Mouse (Mus musculus) liver, adult 2 months (tissue): ENCODE data around the gene Stx17. TPM values are rescaled to one million over a fixed set of nuclear protein-coding genes. Genes with fewer than 3 reads are reported as not detected.

ENCODE experiments used
- DNase-seq: peaks from one replicate; pipeline ENCODE4 v3.0.0-alpha.2; 2011; ENCODE audit warnings: low read depth, low spot score; ENCODE audit errors: extremely low read depth
- H3K27ac ChIP-seq: fragments of 200-500 bp; replicated peaks from 2 replicates; pipeline ENCODE4 v1.5.1; 2012; ENCODE audit warnings: low read depth, mild to moderate bottlenecking, control low read depth, inconsistent platforms, low read length; ENCODE audit not compliant: insufficient read depth
- H3K27me3 ChIP-seq: fragments of 200-500 bp; 2 replicates; pipeline ENCODE4 v1.6.1; 2012; ENCODE audit warnings: mild to moderate bottlenecking, moderate library complexity, low read length, inconsistent platforms; ENCODE audit not compliant: control insufficient read depth, insufficient read depth
- H3K36me3 ChIP-seq: fragments of 200-500 bp; 2 replicates; pipeline ENCODE4 v1.6.1; 2012; ENCODE audit warnings: low read length, inconsistent platforms; ENCODE audit not compliant: control insufficient read depth, insufficient read depth
- H3K4me1 ChIP-seq: fragments of 200-500 bp; 2 replicates; pipeline ENCODE4 v1.6.1; 2011; ENCODE audit warnings: low read length; ENCODE audit not compliant: control insufficient read depth, insufficient read depth
- H3K4me3 ChIP-seq: fragments of 200-500 bp; 2 replicates; pipeline ENCODE4 v1.5.1; 2011; ENCODE audit warnings: low read depth, mild to moderate bottlenecking, control low read depth, low read length, moderate library complexity; ENCODE audit not compliant: insufficient read depth
- H3K79me2 ChIP-seq: fragments of 200-500 bp; 2 replicates; pipeline ENCODE4 v1.6.1; 2012; ENCODE audit warnings: inconsistent platforms, mild to moderate bottlenecking, low read length, moderate library complexity; ENCODE audit not compliant: control insufficient read depth, insufficient read depth
- H3K9ac ChIP-seq: fragments of 200-500 bp; 2 replicates; pipeline ENCODE4 v1.6.1; 2012; ENCODE audit warnings: low read depth, mild to moderate bottlenecking, control low read depth, inconsistent platforms, low read length
- CTCF ChIP-seq: fragments of 200-500 bp; IDR thresholded peaks from 2 replicates; pipeline ENCODE4 v1.5.1; 2011; ENCODE audit warnings: low read depth, low read length, control low read depth
- POLR2A ChIP-seq: fragments of 200-500 bp; IDR thresholded peaks from 2 replicates; pipeline ENCODE4 v1.6.1; 2011; ENCODE audit warnings: low read length, control low read depth; ENCODE audit not compliant: insufficient read depth; ENCODE audit errors: extremely low read depth
- WGBS: fragments of 180-500 bp; shearing (Covaris S2); methylation state at CpG from one replicate; pipeline ENCODE4 v1.1.7; 2018; 5-methylcytosine and 5-hydroxymethylcytosine counted together
- polyA plus RNA-seq: library from polyadenylated mRNA; depleted of rRNA; stranded (reverse); fragments of >200 nt; gene quantifications from 2 replicates; pipeline ENCODE4 v1.2.3, GENCODE M21; 2012; rRNA removed
- total RNA-seq: library from RNA; depleted of rRNA; stranded (reverse); fragments of >200 nt; gene quantifications from 2 replicates; pipeline ENCODE4 v1.2.3, GENCODE M21; 2014; rRNA removed

Stx17 gene
- total RNA-seq (8.6 and 9.0 TPM in 2 replicates), polyA plus RNA-seq (4.6 and 5.2 TPM in 2 replicates)

DNA sequence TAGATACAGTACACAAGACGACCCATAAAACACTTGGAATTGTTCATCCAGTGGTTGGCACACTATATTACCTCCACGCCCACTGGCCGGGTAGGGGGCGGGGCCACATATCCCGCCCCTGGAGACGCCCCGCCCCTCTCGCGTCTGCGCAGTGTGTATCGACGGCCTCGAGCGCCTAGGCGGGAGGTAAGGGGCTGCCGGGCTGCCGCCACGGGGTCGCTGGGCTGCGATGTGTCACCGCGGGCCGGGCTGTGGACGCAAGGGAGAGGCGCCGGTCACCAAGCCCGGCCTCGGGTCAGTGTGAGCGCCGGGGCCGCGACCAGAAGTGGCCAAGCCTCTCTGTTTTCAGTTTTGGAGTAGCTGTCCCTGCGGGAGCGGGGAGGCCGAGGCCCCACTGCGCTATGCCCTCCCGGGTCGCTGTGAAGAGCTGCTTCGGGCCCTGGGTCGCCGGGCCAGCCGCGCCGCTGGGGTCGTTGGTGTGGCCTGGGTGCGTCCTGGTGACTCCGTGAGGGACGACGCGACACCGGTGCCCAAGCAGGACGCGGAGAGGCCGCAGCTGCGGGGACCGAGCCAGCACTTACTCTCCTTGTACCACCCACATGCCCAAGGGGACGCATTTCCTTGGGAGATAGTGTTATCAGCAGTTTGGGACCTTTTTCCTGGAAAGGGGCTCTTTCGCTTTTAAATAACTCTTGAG is at the start of gene Stx17:
TSS of gene Stx17 (plus strand) at position 143 of the 697 bp plus-strand sequence.
- WGBS = under 1% methylated on average over 58 of the region's 58 CpGs
- H3K36me3 ChIP-seq = no peaks in the 10 kb centered on the region
- DNase-seq = peak; percentile 67
- TF ChIP-seq CTCF (no peak), POLR2A (peak; percentile 74)
- H3K9ac ChIP-seq = peak within 1 kb of the TSS; percentile 88
- peak within 1 kb of the TSS; percentile 42; the same call in 1 of the 2 replicates for H3K27ac ChIP-seq
- H3K4me1 ChIP-seq = peaks cover 3% of the 10 kb centered on the region; the same call in 1 of the 2 replicates
- peaks cover 5% of the 10 kb centered on the region; the same call in 1 of the 2 replicates for H3K79me2 ChIP-seq
- no peaks in the 10 kb centered on the region for H3K27me3 ChIP-seq
- H3K4me3 ChIP-seq = peak within 1 kb of the TSS; percentile 86

GRCm38 (mm10) chr4:48076693-48077471 is 47.8 kb upstream of the Stx17 start:
- Histone ChIP-seq H3K79me2 (no peaks in the 10 kb centered on the region), H3K4me3 (no peak overlapping the region), H3K4me1 (0 out of 2 replicates have a peak, but pooled peaks cover 2% of the 10 kb centered on the region), H3K27me3 (no peaks in the 10 kb centered on the region; the same call in 1 of the 2 replicates), H3K36me3 (no peaks in the 10 kb centered on the region), H3K27ac (no peak overlapping the region), H3K9ac (no peak overlapping the region)
- no peak for TF ChIP-seq POLR2A
- TF ChIP-seq CTCF = no peak
- 77% methylated on average over 13 of the region's 13 CpGs for WGBS
- DNase-seq = peak; percentile 14

- H3K79me2 ChIP-seq = no peaks in the 10 kb centered on the region
- H3K27me3 ChIP-seq = peaks cover 3% of the 10 kb centered on the region
- H3K4me1 ChIP-seq = 0 out of 2 replicates have a peak, but pooled peaks cover 2% of the 10 kb centered on the region
- no peak overlapping the region for H3K9ac ChIP-seq
- no peak overlapping the region for H3K27ac ChIP-seq
- H3K36me3 ChIP-seq = no peaks in the 10 kb centered on the region
- 21% methylated on average over 4 of the region's 4 CpGs for WGBS
- TF ChIP-seq POLR2A = no peak
- no peak for TF ChIP-seq CTCF
- H3K4me3 ChIP-seq = no peak overlapping the region
- no peak for DNase-seq
These were observed 46.5 kb upstream of the Stx17 start for GRCm38 (mm10) chr4:48078213-48078612.

DNA sequence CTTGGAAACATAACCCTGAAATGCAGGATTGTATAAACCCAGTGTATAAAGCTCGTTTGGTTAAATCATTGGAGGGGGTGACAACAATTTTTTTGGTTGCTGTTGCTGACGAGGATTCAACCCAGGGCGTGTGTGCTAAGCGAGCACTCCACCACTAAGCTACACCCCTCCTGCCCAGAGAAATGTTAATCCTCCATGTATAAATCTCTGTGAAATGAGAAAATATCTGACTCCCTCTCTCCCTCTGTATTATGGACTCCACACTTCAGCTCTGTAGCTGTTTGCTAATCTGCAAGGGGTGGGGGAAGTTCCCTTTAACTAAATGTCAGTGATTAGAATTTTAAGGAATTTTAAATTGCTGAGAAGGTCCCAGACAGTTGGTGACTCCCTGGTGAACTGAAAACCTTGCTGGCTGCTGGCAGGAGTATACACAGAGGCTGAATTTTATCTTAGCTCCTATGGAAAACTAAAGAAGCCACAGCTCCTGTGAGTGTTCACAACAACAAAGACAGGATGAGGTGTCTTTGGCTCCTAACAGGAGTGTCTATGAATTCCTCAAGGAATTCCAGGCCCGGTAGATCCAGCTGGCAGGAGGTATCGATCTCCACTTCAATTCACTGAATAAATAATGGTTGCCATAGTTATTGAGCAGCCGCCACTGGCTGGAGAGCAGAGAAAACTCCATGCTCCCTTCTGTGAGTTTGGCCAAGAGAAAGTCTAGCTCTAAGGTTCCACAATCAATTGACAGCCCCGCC is 45.3 kb upstream of the Stx17 start:
- WGBS = 51% methylated on average over 8 of the region's 8 CpGs

DNA sequence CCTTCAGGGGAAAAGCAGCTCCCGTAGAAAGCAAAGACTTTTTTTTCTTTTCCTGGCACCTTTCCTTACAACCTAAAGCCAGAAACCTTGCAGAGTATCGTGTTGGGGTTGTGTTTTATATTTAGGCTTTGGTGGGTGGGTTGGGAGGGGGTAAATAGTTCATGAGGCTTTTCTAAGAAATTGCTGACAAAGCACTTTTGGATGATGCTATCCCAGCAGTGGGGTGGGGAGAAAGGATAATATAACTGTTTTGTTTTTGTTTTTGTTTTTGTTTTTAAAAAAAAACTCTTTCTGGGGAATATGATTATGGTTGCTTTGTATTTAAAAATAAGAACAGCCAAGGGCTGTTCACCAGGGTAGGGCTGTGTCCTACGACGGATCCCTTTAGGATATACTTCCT is 41.3 kb upstream of the Stx17 start:
- WGBS = 84% methylated on average over 4 of the region's 4 CpGs
- H3K4me3 ChIP-seq = no peak overlapping the region
- H3K27me3 ChIP-seq = peaks cover 3% of the 10 kb centered on the region
- DNase-seq = no peak
- H3K79me2 ChIP-seq = no peaks in the 10 kb centered on the region
- no peak overlapping the region for H3K9ac ChIP-seq
- no peak for TF ChIP-seq CTCF
- TF ChIP-seq POLR2A = no peak
- H3K27ac ChIP-seq = no peak overlapping the region
- H3K4me1 ChIP-seq = no peaks in the 10 kb centered on the region
- H3K36me3 ChIP-seq = no peaks in the 10 kb centered on the region

More for the DNA sequence above, 45.3 kb upstream of the Stx17 start:
- DNase-seq = no peak
- no peak for TF ChIP-seq POLR2A
- no peak for TF ChIP-seq CTCF
- H3K27ac ChIP-seq = no peak overlapping the region
- H3K36me3 ChIP-seq = no peaks in the 10 kb centered on the region
- H3K27me3 ChIP-seq = peaks cover 3% of the 10 kb centered on the region
- 0 out of 2 replicates have a peak, but pooled peaks cover 2% of the 10 kb centered on the region for H3K4me1 ChIP-seq
- H3K79me2 ChIP-seq = no peaks in the 10 kb centered on the region
- H3K9ac ChIP-seq = no peak overlapping the region
- H3K4me3 ChIP-seq = no peak overlapping the region
